Mouse (Mus musculus) testis, adult 2 months (tissue): Measurements from ENCODE around the gene Fam168b. TPM values are rescaled to one million over a fixed set of nuclear protein-coding genes. Genes with fewer than 3 reads are reported as not detected.

Source experiments
- H3K27ac ChIP-seq: fragments of 200-500 bp; 2 replicates; pipeline ENCODE4 v1.5.1; 2012; ENCODE audit warnings: low read depth, low read length; ENCODE audit not compliant: control insufficient read depth, insufficient read depth
- H3K27me3 ChIP-seq: fragments of 200-500 bp; 2 replicates; pipeline ENCODE4 v1.6.1; 2012; ENCODE audit warnings: mild to moderate bottlenecking, low read length, moderate library complexity; ENCODE audit not compliant: control insufficient read depth, insufficient read depth
- H3K36me3 ChIP-seq: fragments of 200-500 bp; 2 replicates; pipeline ENCODE4 v1.6.1; 2012; ENCODE audit warnings: mild to moderate bottlenecking, low read length; ENCODE audit not compliant: control insufficient read depth, insufficient read depth
- H3K4me1 ChIP-seq: fragments of 200-500 bp; 2 replicates; pipeline ENCODE4 v1.6.1; 2012; ENCODE audit warnings: low read length; ENCODE audit not compliant: control insufficient read depth, insufficient read depth
- H3K4me3 ChIP-seq: fragments of 200-500 bp; 2 replicates; pipeline ENCODE4 v1.5.1; 2012; ENCODE audit warnings: low read depth, mild to moderate bottlenecking, low read length, moderate library complexity, mixed read lengths; ENCODE audit not compliant: control insufficient read depth
- CTCF ChIP-seq: fragments of 200-500 bp; IDR thresholded peaks from 2 replicates; pipeline ENCODE4 v1.5.1; 2012; ENCODE audit warnings: low read depth, mild to moderate bottlenecking, inconsistent platforms, low read length, moderate library complexity; ENCODE audit not compliant: control insufficient read depth, insufficient read depth, insufficient replicate concordance
- POLR2A ChIP-seq: fragments of 200-500 bp; IDR thresholded peaks from 2 replicates; pipeline ENCODE4 v1.6.1; 2012; ENCODE audit warnings: low read depth, mild to moderate bottlenecking, inconsistent platforms, low read length, moderate library complexity; ENCODE audit not compliant: control insufficient read depth
- polyA plus RNA-seq: library from polyadenylated mRNA; depleted of rRNA; stranded (reverse); fragments of >200 nt; gene quantifications from 2 replicates; pipeline ENCODE4 v1.2.3, GENCODE M21; 2012

Gene Fam168b
- polyA plus RNA-seq, 1 experiment = 70.5 TPM

GRCm38 (mm10) chr1:34850343-34851136 lies 7.7 kb upstream of the Fam168b start:
- Histone ChIP-seq H3K36me3 (no peaks in the 10 kb centered on the region), H3K4me1 (peaks cover 7% of the 10 kb centered on the region), H3K27ac (no peak overlapping the region), H3K4me3 (peak overlapping the region; percentile 81), H3K27me3 (no peaks in the 10 kb centered on the region)
- TF ChIP-seq POLR2A (no peak), CTCF (no peak)

DNA sequence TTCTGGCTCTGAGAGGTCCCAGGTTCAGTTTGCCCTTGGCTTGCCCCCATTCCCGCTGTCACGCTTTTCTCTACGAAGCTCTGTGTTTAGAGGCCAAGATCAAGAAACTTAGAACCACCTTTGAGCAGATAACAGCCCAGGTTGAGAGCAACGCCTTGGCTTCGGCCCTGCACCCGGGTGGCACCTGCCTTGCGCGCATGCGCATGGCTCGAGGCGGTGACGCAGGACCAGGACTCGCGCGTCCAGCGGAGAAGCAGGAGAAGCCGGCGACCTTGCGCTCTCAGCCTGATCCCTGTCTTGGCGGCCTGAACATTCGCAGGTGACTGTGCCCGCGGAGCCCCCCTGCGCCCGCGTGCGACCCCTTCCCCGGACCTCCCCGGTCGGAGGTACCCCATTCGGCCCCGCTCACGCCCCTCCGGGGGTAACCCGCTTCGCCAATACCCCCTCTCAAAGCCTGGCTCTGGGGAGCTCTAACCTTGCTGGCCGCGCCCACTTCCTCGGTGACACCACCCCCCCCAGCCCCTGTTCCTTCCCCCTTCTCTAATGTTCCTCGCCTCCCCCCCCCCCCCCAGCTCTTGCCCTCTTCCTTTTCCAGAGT lies 7.0 kb upstream of the Fam168b start, which contains the start of gene Plekhb2:
Gene Plekhb2 (plus strand): TSS at position 232 of the 598 bp plus-strand sequence.
- Histone ChIP-seq H3K27me3 (no peaks in the 10 kb centered on the region), H3K27ac (peak within 1 kb of the TSS; percentile 80), H3K4me3 (peak within 1 kb of the TSS; percentile 81), H3K4me1 (peaks cover 7% of the 10 kb centered on the region), H3K36me3 (no peaks in the 10 kb centered on the region)
- TF ChIP-seq CTCF (0 out of 2 replicates have a peak, but pooled peaks have one; percentile 1), POLR2A (peak; percentile 79)

- no peak for TF ChIP-seq POLR2A
- TF ChIP-seq CTCF = no peak
- Histone ChIP-seq H3K36me3 (no peaks in the 10 kb centered on the region), H3K4me1 (peaks cover 7% of the 10 kb centered on the region), H3K4me3 (no peak overlapping the region), H3K27me3 (no peaks in the 10 kb centered on the region), H3K27ac (no peak overlapping the region)
Observed at GRCm38 (mm10) chr1:34847070-34847469, 4.2 kb upstream of the Fam168b start.

- H3K27ac ChIP-seq = peak overlapping the region; percentile 84
- H3K4me3 ChIP-seq = peak overlapping the region; percentile 98
- H3K36me3 ChIP-seq = no peaks in the 10 kb centered on the region
- no peaks in the 10 kb centered on the region for H3K27me3 ChIP-seq
- peaks cover 2% of the 10 kb centered on the region; the same call in 1 of the 2 replicates for H3K4me1 ChIP-seq
- TF ChIP-seq POLR2A = no peak
- no peak for TF ChIP-seq CTCF
Observed at GRCm38 (mm10) chr1:34842389-34842861, 440 bp downstream of the Fam168b start.

DNA sequence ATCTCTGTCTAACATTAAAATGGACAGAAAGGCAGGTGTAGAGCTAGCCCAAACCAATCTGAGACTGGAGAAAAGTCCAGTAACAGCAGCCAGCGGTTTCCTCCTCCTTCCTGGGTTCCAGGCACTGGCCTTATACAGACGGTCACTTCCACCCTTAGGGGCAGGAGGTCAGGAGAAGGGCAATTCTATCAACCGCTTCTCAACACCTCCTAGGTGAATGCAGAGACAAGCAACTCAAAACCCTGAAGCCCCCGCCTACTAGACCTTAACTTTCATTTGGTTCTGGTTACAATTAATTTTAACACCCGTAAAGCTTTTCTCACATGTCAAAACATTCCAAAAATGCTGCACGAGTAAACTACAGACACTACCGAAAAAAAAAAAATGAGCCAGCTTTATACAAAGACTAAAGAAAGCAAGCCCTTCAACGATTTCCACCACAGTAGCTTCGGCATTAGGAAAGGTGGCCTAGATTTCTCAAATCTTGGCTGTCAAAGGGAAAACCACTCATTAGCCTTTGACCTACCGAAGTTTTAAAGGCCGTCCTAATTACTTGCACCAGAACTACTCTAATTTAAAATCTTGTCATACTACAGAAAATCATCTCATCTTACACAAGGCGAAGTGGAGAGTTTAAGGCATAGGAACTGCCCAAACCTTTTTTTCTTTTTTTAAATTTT lies 1.0 kb downstream of the Fam168b start:
- H3K4me3 ChIP-seq = peak overlapping the region; percentile 98; the same call in 1 of the 2 replicates
- no peak for TF ChIP-seq POLR2A
- TF ChIP-seq CTCF = no peak
- no peak overlapping the region; the same call in 1 of the 2 replicates for H3K27ac ChIP-seq

DNA sequence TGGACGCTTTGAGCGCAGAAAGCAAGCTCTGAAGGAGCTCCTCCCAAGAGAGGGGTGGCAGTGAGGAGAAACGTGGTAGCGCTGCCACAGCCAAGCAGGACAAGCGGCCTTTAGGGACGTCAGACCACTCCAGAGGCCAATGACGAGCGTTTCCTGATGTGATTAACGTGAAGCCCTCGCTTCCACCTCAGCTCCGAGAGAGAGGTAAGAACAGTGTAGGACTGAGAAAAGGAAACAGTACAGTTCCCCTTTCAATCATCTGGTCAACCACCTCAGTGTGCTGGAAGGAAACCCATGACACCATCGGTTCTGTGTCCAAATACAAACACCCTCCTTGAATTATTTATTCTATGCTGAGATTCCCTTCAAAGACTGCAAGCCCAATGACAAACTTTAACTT lies 3.6 kb downstream of the Fam168b start:
- H3K4me1 ChIP-seq = peaks cover 2% of the 10 kb centered on the region; the same call in 1 of the 2 replicates
- H3K27ac ChIP-seq = no peak overlapping the region
- H3K27me3 ChIP-seq = no peaks in the 10 kb centered on the region
- H3K36me3 ChIP-seq = no peaks in the 10 kb centered on the region; the same call in 1 of the 2 replicates
- no peak overlapping the region for H3K4me3 ChIP-seq
- TF ChIP-seq POLR2A = no peak
- TF ChIP-seq CTCF = no peak

More for the DNA sequence above, 1.0 kb downstream of the Fam168b start:
- peaks cover 2% of the 10 kb centered on the region; the same call in 1 of the 2 replicates for H3K4me1 ChIP-seq
- no peaks in the 10 kb centered on the region for H3K27me3 ChIP-seq
- H3K36me3 ChIP-seq = no peaks in the 10 kb centered on the region

GRCm38 (mm10) chr1:34837951-34838689 lies 4.7 kb downstream of the Fam168b start:
- no peaks in the 10 kb centered on the region; the same call in 1 of the 2 replicates for H3K36me3 ChIP-seq
- H3K27me3 ChIP-seq = no peaks in the 10 kb centered on the region
- H3K4me3 ChIP-seq = no peak overlapping the region
- TF ChIP-seq CTCF (no peak), POLR2A (no peak)
- H3K27ac ChIP-seq = no peak overlapping the region
- peaks cover 2% of the 10 kb centered on the region; the same call in 1 of the 2 replicates for H3K4me1 ChIP-seq
